Mouse (Mus musculus) small intestine, adult 10 weeks (tissue): ENCODE data around the gene Narfl. TPM values are rescaled to one million over a fixed set of nuclear protein-coding genes. Genes with fewer than 3 reads are reported as not detected.

ENCODE experiments used
- polyA plus RNA-seq: library from polyadenylated mRNA; stranded (reverse); fragments of 350-450 nt; fragmentation: Illumina TruSeq; extraction: RNeasy Lipid Tissue Mini Kit (QIAGEN cat#74804); gene quantifications from one replicate; pipeline ENCODE4 v1.2.3, GENCODE M21; 2014; ENCODE audit warnings: low replicate concordance

Gene Narfl
- 0.67 TPM for polyA plus RNA-seq

DNA sequence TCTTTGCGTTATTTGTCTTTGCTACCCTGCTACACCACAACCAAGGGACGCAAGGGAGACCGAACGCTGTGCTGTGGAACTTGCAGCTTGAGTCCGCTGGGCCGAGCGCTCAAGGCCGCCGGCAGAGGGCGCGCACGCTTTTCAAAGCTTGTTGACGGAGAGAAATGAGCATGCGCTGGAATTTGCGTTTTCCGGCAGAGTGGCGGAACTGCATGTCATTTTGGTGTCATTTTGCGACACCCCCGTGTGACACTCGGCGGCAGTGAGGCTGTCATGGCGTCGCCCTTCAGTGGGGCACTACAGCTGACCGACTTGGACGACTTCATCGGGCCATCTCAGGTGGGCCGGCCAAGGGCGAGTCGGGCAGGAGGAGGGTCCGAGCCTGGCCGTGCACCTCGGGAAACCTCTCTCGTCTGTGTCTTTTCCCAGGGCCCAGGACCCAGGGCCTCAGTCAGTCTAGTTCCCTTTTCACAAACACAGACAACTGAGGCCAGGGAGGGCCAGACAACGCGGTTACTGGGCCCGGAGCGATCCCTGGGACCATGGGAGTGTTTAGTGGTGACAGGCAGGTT, at the start of gene Narfl:
Gene Narfl, plus strand, starts transcription at position 228 of the 572 bp plus-strand sequence.

DNA sequence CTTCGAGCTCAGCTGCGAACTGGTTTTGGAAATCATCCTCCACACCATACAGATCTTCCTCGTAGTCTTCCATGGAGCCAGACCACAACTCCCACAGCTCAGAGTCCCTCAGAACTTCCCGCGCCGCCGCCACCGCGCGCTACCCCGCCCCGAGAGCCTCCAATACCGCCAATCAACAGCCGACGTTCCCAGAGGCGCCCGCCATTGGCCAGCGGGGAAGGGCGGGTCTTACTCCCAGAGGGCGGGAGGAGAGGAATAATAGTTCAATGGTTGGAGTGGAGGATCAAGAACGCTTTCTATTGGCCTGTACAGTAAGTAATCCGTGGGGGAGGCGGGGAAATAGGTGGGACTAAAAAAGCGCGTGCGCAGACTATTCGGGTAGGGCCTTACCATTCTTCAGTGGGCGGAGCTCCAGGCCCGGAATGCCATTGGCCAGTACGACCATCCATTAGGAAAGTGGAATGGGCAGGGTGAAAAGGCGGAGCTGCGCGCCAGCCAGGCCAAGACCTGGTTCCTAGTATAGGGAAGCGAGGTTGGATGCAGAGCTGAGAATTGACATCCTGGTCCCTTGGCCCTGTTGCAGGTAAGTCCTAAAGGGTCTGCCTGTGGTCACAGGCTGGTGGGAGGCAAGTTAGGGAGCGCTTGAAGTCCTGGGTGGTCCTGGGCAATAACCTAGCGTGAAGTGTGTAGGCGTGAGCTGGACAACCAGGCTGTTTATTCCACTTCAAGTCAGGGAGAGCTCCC, 46.1 kb upstream of the Narfl start, which contains the start of the genes Chtf18 and Rpusd1:
Gene Chtf18, minus strand, starts transcription at position 155 of the 744 bp plus-strand sequence.
Gene Rpusd1, plus strand, starts transcription at position 406 of the 744 bp plus-strand sequence.

DNA sequence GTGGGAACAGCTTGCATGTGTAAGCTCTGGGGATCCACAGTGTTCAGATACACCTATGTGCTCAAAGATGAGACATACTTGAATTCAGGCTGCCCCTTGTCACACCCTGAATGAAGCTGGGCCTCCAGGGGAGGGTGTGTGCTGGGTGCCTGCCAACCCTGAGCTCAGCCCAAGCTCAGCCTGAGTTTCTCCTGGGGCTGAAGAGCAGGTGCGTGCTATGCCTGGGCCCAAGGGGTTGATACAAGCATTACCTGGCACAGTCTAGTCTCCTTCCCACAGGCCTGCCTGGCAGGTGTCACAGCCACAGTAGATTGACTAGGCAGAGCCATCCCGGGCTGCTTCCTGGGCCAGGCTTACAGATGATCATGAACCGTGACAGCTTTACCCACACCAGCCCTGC, 37.8 kb upstream of the Narfl start, which contains the start of gene Mslnl:
Gene Mslnl, plus strand, starts transcription at position 298 of the 400 bp plus-strand sequence.

DNA sequence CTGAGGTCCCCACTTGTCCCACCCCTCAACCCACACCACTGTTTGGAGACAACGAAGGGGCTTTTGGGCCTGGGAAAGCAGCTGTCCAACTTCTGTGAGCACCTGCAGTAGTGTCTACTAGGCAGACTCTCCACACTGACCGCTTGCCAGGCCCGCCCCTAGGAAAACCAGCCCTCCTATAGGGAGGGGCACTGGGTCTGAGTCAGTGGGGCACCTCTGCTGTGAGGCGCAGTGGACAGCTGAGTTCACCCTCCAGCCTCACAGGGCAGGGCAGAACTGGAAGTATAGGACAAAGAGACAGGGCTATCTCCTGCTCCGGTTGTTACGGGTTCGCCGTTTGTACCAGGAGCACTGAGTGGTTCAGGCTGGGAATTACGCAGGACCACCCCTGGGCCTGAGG, 19.3 kb upstream of the Narfl start, which contains the start of gene Msln:
Gene Msln, minus strand, starts transcription at position 138 of the 400 bp plus-strand sequence.

DNA sequence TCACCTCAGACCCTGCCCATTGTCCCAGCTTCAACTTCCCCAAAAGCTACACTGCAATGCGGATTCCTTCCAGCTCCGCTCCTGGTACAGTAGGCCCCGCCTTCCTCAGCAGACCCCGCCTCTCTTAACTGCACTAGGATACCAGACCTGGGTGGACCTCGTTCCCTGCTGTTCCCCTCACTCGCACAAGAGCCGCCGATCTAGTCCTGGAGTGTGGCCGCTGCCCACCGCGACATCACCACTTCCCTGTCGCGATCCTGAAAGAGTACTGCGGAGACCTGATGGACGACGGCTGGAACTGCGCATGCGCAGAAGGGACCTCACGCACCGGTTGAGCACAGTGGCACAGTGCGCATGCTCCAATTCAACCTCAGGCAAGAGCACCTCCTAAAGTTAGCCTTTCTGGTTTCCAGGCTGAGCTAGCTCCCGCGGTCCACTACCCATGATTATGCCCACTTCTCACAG, 11.7 kb downstream of the Narfl start, which contains the start of gene Haghl:
Gene Haghl, minus strand, starts transcription at position 393 of the 465 bp plus-strand sequence.

DNA sequence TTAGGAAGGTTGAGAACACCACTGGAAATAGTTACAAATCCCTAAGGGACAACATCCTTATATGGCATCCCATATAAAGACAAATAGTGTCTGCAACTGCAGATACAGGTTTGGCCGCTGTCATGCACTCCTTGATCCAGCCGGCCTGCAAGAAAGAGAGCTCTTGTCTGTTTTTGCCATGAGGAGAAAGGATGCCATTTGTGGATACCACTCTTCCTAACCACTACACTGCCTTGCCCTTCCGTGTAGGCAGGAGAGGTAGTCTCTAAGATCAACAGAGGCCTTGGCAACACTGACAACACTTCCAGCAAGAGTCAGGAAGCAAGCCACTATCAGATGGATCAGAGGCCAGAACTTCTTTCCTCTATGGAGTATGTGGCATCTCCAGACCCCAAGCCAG, 12.7 kb downstream of the Narfl start, which contains the start of gene Ccdc78:
Gene Ccdc78, plus strand, starts transcription at position 301 of the 400 bp plus-strand sequence.

DNA sequence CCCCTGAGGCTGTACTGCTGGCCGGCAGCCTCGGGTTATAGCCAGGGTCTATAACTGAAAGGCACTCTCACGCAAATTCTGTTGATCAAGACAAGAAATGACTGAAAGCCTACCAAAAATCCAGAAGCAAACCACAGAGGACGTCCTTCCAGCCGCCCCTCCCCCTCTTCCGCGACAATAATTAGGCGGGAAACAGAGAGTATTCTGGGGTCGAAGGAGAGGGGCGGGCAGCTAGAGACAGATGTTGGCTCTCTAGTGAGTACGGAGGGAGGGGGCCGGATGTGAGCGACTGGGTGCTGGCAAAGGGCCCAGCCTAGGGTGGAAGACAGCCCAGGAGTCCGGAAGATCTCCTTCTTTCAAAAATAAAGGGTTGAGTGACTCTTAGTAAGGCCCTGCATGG, 19.0 kb downstream of the Narfl start, which contains the start of gene Fam173a:
Gene Fam173a, minus strand, starts transcription at position 287 of the 400 bp plus-strand sequence.

DNA sequence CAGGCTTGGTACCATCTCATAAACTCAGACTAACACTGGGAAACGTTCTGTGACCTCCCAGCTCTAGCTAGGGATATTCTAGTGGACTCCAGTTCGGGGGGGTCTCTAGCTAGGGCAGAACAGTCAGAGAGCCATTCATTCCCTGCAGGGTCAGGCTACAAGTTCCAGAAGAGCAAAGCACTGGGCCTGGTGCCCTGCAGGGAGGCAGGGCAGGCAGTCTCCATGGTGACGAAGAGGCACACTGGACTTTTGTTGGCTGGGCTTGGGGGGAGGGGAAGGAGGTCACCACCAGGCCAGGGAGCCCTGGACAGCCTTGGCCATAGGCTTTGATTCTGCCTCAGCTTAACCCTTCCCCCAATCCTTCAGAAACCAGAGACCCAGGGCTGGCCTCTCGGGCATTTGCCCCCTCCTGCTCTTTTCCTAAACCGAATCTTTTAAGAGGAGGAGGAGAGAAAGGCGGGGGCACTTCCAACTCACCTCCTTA, 22.1 kb downstream of the Narfl start, which contains the start of gene AC134908.4:
Gene AC134908.4, minus strand, starts transcription at position 51 of the 484 bp plus-strand sequence.

DNA sequence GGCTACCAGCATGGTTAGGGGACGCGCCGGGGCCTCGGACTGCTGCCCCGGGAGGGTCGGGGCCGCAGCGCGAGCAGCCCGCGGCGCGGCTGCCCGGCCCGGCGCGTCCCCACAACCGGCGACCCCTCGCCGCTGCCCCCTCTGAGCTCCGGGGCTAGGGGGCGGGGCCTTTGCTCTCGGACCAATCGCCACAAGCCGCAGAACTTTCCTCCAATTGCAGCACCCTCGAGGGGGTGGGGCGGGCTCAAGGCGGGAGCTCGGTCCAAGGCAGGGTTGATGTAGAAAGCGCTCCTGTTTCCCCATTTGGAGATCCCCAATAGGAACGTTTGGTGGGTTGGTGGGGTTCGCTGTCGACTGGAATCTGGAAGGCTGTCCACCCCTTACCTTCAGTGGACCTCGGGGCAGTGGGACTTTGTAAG, 23.4 kb downstream of the Narfl start, which contains the start of gene Metrn:
Gene Metrn, minus strand, starts transcription at position 186 of the 419 bp plus-strand sequence.

DNA sequence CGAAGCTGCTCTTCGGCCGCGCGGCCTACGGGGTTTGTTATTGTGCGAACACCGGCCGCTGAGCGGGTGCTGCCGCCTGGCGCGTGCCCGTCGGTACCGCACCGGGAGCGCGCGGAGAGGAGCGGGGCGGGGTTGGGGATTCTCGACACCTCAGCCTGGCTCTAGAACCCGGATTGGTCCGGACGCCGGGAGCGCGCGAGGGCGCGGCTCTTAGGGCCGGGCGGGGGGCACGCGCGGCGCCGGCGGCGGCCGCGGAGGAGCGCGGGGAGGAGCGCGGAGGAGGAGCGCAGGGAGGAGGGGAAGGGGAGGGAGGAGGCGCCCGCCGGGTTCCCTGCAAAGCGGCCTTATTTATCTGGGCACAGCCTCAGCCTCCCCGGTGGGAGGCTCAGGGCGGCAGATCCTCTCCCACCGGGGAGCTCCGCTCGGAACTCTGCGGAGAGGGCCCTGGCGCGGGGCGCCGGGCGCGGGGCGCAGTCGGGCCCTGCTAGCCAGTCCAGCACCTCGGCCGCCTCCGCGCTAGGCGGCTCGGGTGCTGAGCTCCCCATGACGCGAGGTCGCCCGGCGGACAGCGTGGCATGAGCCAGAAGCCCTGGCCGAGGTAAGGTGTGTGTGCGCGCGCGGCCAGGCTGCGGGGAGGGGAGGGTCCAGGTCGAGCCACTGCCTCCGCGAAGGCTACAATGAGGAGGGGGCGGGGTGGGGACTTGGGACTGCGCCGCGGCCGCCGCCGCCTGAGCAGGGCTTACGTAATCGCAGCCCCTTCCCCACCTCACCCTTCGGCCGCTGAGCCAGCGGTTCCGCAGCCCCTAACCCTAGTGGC, 35.4 kb downstream of the Narfl start, which contains the start of gene Fbxl16:
Gene Fbxl16, plus strand, starts transcription at position 297 of the 817 bp plus-strand sequence.

DNA sequence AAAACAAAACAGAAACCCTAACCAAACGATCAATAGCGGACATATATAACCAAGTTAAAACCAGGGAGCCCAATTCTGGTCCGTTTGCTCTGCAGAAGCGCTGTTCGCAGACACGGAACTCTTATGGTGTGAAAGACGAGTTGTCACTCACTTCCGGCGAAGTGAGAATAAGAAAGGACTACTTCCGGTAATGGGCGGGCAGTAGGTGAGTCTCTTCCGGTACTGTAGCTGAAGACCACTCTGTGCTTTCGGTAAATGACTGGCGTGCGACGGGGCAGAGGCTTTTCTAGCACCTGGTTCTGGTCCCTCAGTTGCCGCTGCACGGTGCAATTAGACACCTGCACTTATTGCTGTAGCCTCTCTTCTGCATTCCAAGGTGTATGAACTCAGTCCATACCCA, 49.9 kb downstream of the Narfl start, which contains the start of gene Wdr24:
Gene Wdr24, plus strand, starts transcription at position 176 of the 400 bp plus-strand sequence.

DNA sequence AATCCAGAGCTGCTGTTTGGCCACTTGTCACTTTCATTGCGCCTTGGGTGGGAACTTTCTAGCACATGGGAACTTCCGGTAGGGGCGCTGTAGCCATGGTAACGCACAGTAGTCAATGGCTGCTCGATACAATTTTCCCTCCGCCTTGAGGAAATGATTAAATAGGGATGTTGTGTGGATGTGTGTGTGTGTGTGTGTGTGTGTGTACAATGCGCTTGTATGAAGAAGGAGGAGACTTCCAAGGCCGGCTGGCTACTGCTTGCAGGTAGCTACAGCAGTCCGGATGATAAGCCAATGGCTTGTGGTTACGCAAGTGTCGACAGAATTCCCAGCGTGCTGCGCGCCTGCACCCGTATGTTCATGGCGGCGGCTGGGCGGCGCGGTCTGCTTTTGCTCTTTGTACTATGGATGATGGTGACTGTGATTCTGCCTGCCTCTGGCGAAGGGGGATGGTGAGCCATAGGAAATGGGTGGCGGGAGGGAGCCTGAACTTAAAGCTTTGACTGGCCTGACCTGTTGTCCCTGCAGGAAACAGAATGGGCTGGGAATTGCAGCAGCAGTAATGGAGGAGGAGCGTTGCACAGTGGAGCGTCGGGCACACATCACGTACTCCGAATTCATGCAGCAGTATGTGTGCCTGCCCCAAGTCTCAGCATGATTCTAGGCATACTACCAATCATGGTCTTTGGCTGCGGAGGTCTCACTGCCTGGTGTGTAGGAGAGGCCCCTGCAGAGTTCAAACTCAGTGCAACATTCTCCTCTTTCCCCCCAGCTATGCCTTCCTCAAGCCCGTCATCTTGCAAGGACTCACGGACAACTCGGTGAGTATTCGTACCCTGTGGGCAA, 55.4 kb downstream of the Narfl start, which contains the start of gene Jmjd8:
Gene Jmjd8, plus strand, starts transcription at position 156 of the 846 bp plus-strand sequence.

Other genes with a start within 250 kb of the Narfl start
- not detected for gene Sox8, start 203.1 kb upstream of the Narfl start, polyA plus RNA-seq
- gene Lmf1, start 194.7 kb upstream of the Narfl start, polyA plus RNA-seq, result 0.15 TPM
- not detected for gene Gng13, start 56.6 kb upstream of the Narfl start, polyA plus RNA-seq
- gene Chtf18, start 46.4 kb upstream of the Narfl start, polyA plus RNA-seq, result not detected
- gene Rpusd1, start 46.1 kb upstream of the Narfl start, polyA plus RNA-seq, result not detected
- gene Mslnl, start 37.7 kb upstream of the Narfl start, polyA plus RNA-seq, result not detected
- not detected for gene Msln, start 19.4 kb upstream of the Narfl start, polyA plus RNA-seq
- not detected for gene Haghl, start 11.9 kb downstream of the Narfl start, polyA plus RNA-seq
- gene Ccdc78, start 12.8 kb downstream of the Narfl start, polyA plus RNA-seq, result not detected
- gene Fam173a, start 19.1 kb downstream of the Narfl start, polyA plus RNA-seq, result not detected
- gene AC134908.4, start 21.9 kb downstream of the Narfl start, polyA plus RNA-seq, result not detected
- not detected for gene Metrn, start 23.4 kb downstream of the Narfl start, polyA plus RNA-seq
- gene Fbxl16, start 35.3 kb downstream of the Narfl start, polyA plus RNA-seq, result 0.67 TPM
- 0.26 TPM for gene Wdr24, start 49.9 kb downstream of the Narfl start, polyA plus RNA-seq
- gene Jmjd8, start 55.1 kb downstream of the Narfl start, polyA plus RNA-seq, result 1.8 TPM
- gene Stub1, start 59.6 kb downstream of the Narfl start, polyA plus RNA-seq, result 4.2 TPM
- gene Rhbdl1, start 63.5 kb downstream of the Narfl start, polyA plus RNA-seq, result not detected
- not detected for gene Gm20683, start 68.0 kb downstream of the Narfl start, polyA plus RNA-seq
- 13.3 TPM for gene Rhot2, start 71.1 kb downstream of the Narfl start, polyA plus RNA-seq
- 0.82 TPM for gene Wdr90, start 87.7 kb downstream of the Narfl start, polyA plus RNA-seq
- gene Mcrip2, start 95.0 kb downstream of the Narfl start, polyA plus RNA-seq, result not detected
- 9.2 TPM for gene Mettl26, start 101.3 kb downstream of the Narfl start, polyA plus RNA-seq
- gene Wfikkn1, start 107.1 kb downstream of the Narfl start, polyA plus RNA-seq, result not detected
- gene Rab40c, start 146.0 kb downstream of the Narfl start, polyA plus RNA-seq, result 0.48 TPM
- 23.5 TPM for gene Pigq, start 171.2 kb downstream of the Narfl start, polyA plus RNA-seq
- gene Nhlrc4, start 171.2 kb downstream of the Narfl start, polyA plus RNA-seq, result not detected
- gene A930017K11Rik, start 178.8 kb downstream of the Narfl start, polyA plus RNA-seq, result not detected
- 1.8 TPM for gene Capn15, start 212.0 kb downstream of the Narfl start, polyA plus RNA-seq